ENCODE assay signal across 31 mouse cellular contexts in the genomic region with DNA sequence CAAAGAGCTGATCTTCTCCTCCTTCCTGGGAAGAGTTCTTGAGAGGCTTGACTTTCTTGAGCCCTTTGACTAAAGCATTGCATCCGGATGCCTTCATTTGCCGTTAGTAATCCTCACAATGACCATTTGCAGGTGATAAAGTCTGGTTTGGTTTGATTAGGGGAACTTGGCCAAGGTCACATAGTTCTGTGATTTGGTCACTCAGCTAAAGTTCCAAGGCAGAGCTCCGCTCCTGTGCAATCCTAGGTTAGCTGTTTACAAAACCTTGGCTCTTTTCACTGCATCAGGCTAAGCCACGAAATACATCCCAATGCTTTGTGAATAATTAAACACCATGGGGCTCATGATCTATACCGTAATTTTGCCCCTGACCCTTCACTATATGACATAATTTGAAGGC. TPM values are rescaled to one million over a fixed set of nuclear protein-coding genes. Genes with fewer than 3 reads are reported as not detected.
DNase-seq lines count a peak whose midpoint lies in the region; ATAC-seq and TF ChIP-seq lines count a peak whose summit lies in the region.
"Had no signal": no experiment of that assay in that cellular context is flagged by ENCODE, and none has a peak within 500 bp of the region (broad histone marks: within the 10 kb centered on the region; RNA-seq: fewer than 3 reads in every experiment).

No protein-coding gene starts in this region.

- H3K4me2 ChIP-seq in liver, embryonic 11.5 days = no peak overlapping the region
- H3K4me2 ChIP-seq in intestine, postnatal 0 days (replicated peaks; ENCODE audit: low read depth) = no peak overlapping the region
- H3K4me2 ChIP-seq in forebrain, embryonic 12.5 days = no peak overlapping the region
- H3K4me2 ChIP-seq: embryonic facial prominence, embryonic 12.5 days; forebrain, embryonic 15.5 days; heart, embryonic 12.5 days; hindbrain, embryonic 14.5 days; limb, embryonic 15.5 days had no signal

- no peaks in the 10 kb centered on the region for H3K27me3 ChIP-seq in liver, adult 2 months (ENCODE audit: control insufficient read depth, insufficient read depth, low read length)
- H3K27me3 ChIP-seq in liver, embryonic 11.5 days (replicated peaks; ENCODE audit: control insufficient read depth, insufficient read depth, low read length) = no peaks in the 10 kb centered on the region
- no peaks in the 10 kb centered on the region for H3K27me3 ChIP-seq in intestine, postnatal 0 days (replicated peaks; ENCODE audit: control insufficient read depth, insufficient read depth, low read length)
- H3K27me3 ChIP-seq in forebrain, embryonic 12.5 days = no peaks in the 10 kb centered on the region
- H3K27me3 ChIP-seq: CH12.LX; embryonic facial prominence, embryonic 12.5 days; forebrain, embryonic 15.5 days; heart, embryonic 12.5 days; limb, embryonic 15.5 days; Patski had no signal

- no peaks in the 10 kb centered on the region for H3K36me3 ChIP-seq in liver, adult 2 months (ENCODE audit: control insufficient read depth, insufficient read depth, low read length)
- no peaks in the 10 kb centered on the region for H3K36me3 ChIP-seq in liver, embryonic 11.5 days (ENCODE audit: control insufficient read depth, insufficient read depth, low read length)
- no peaks in the 10 kb centered on the region for H3K36me3 ChIP-seq in intestine, postnatal 0 days (ENCODE audit: control insufficient read depth, insufficient read depth)
- H3K36me3 ChIP-seq in forebrain, embryonic 12.5 days (replicated peaks) = no peaks in the 10 kb centered on the region
- H3K36me3 ChIP-seq: embryonic facial prominence, embryonic 12.5 days; forebrain, embryonic 15.5 days; heart, embryonic 12.5 days; limb, embryonic 10.5 days; limb, embryonic 15.5 days had no signal

- WGBS in liver, adult 2 months = 27% methylated on average over 5 of the region's 5 CpGs
- 72% methylated on average over 5 of the region's 5 CpGs for WGBS in liver, embryonic 11.5 days
- 36% methylated on average over 5 of the region's 5 CpGs for WGBS in intestine, postnatal 0 days
- 90% methylated on average over 5 of the region's 5 CpGs for WGBS in forebrain, embryonic 12.5 days

- peak; percentile 71 to 90 for DNase-seq in adrenal gland, adult (ENCODE audit: inconsistent age in 2 of 2, low spot score in 1 of 2)
- no peak for DNase-seq in adrenal gland, postnatal 25 days
- peak; percentile 97 for DNase-seq in liver, adult 2 months (ENCODE audit: extremely low read depth, low read depth, low spot score)
- no peak for DNase-seq in liver, embryonic 11.5 days (ENCODE audit: low spot score)
- DNase-seq in adrenal gland, postnatal 10 days = peak; percentile 49
- no peak for DNase-seq in kidney, adult 11 months
- DNase-seq: cerebellum, adult 9-11 months; embryo, embryonic 11 days; gastrocnemius, adult 2 months; gastrocnemius, postnatal 36 days; heart, adult 2 months; kidney, adult 9 months; kidney, postnatal 10 days; layer of hippocampus, adult 9-11 months; lung, adult 2 months; lung, postnatal 10 days; midbrain, embryonic 14.5 days; right cerebral cortex, adult 18-20 months; thymus, adult 2 months; thymus, postnatal 36 days had no signal

- H3K79me2 ChIP-seq in liver, adult 2 months (ENCODE audit: control insufficient read depth, insufficient read depth, low read length) = no peaks in the 10 kb centered on the region

- H3K27ac ChIP-seq in liver, adult 2 months (replicated peaks; ENCODE audit: insufficient read depth, low read depth, low read length) = peak overlapping the region; percentile 73
- no peak overlapping the region for H3K27ac ChIP-seq in liver, embryonic 11.5 days (ENCODE audit: low read depth, low read length)
- H3K27ac ChIP-seq in intestine, postnatal 0 days (ENCODE audit: low read depth, low read length) = peak overlapping the region; percentile 64
- no peak overlapping the region for H3K27ac ChIP-seq in forebrain, embryonic 12.5 days
- H3K27ac ChIP-seq: embryonic facial prominence, embryonic 12.5 days; forebrain, embryonic 15.5 days; gastrocnemius, adult 2 months; heart, adult 2 months; hindbrain, embryonic 14.5 days; limb, embryonic 10.5 days; limb, embryonic 15.5 days; macrophage had no signal

- peaks cover 24% of the 10 kb centered on the region for H3K4me1 ChIP-seq in liver, adult 2 months (ENCODE audit: control insufficient read depth, insufficient read depth, low read length)
- H3K4me1 ChIP-seq in liver, embryonic 11.5 days (replicated peaks; ENCODE audit: control insufficient read depth, insufficient read depth, low read length) = no peaks in the 10 kb centered on the region
- H3K4me1 ChIP-seq in intestine, postnatal 0 days (replicated peaks; ENCODE audit: control insufficient read depth, insufficient read depth, low read length) = 0 out of 2 replicates have a peak, but pooled peaks cover 5% of the 10 kb centered on the region
- no peaks in the 10 kb centered on the region for H3K4me1 ChIP-seq in forebrain, embryonic 12.5 days
- H3K4me1 ChIP-seq: embryonic facial prominence, embryonic 12.5 days; forebrain, embryonic 15.5 days; heart, embryonic 12.5 days; limb, embryonic 10.5 days; limb, embryonic 15.5 days had no signal

- ATAC-seq in liver, embryonic 11.5 days (replicated peaks; ENCODE audit: low FRiP score) = no peak
- ATAC-seq in intestine, postnatal 0 days = peak; percentile 15; the same call in 1 of the 2 replicates
- ATAC-seq in forebrain, embryonic 12.5 days (ENCODE audit: low FRiP score) = no peak
- ATAC-seq: forebrain, embryonic 15.5 days; Patski had no signal

- TF ChIP-seq POLR2A in liver, adult 2 months (IDR thresholded peaks at IDR 0.05; ENCODE audit: extremely low read depth, insufficient read depth, low read length) = no peak

- H3K9ac ChIP-seq in liver, adult 2 months (ENCODE audit: low read depth, low read length) = no peak overlapping the region
- no peak overlapping the region for H3K9ac ChIP-seq in liver, embryonic 11.5 days (ENCODE audit: low read depth, low read length)
- no peak overlapping the region for H3K9ac ChIP-seq in intestine, postnatal 0 days (ENCODE audit: low read depth, low read length)
- no peak overlapping the region for H3K9ac ChIP-seq in forebrain, embryonic 12.5 days
- H3K9ac ChIP-seq: embryonic facial prominence, embryonic 12.5 days; forebrain, embryonic 15.5 days; heart, embryonic 12.5 days; hindbrain, embryonic 14.5 days; limb, embryonic 15.5 days had no signal

- TF ChIP-seq CTCF in liver, adult 2 months (IDR thresholded peaks at IDR 0.05; ENCODE audit: low read depth, low read length) = no peak
- no peak for TF ChIP-seq CTCF in intestine, postnatal 0 days (IDR thresholded peaks at IDR 0.05; ENCODE audit: low read depth)

- no peak overlapping the region for H3K4me3 ChIP-seq in liver, adult 2 months (ENCODE audit: insufficient read depth, low read depth, low read length)
- H3K4me3 ChIP-seq in liver, embryonic 11.5 days (ENCODE audit: low read depth, low read length) = no peak overlapping the region
- no peak overlapping the region for H3K4me3 ChIP-seq in intestine, postnatal 0 days (ENCODE audit: low read depth, low read length)
- no peak overlapping the region for H3K4me3 ChIP-seq in forebrain, embryonic 12.5 days (replicated peaks)
- H3K4me3 ChIP-seq: embryonic facial prominence, embryonic 12.5 days; forebrain, embryonic 15.5 days; gastrocnemius, adult 2 months; heart, adult 2 months; heart, embryonic 12.5 days; limb, embryonic 10.5 days; limb, embryonic 15.5 days had no signal

- no peaks in the 10 kb centered on the region for H3K9me3 ChIP-seq in liver, embryonic 11.5 days (ENCODE audit: control insufficient read depth, low read length)
- no peaks in the 10 kb centered on the region for H3K9me3 ChIP-seq in intestine, postnatal 0 days (ENCODE audit: control insufficient read depth)
- H3K9me3 ChIP-seq in forebrain, embryonic 12.5 days = no peaks in the 10 kb centered on the region
- H3K9me3 ChIP-seq: embryonic facial prominence, embryonic 12.5 days; forebrain, embryonic 15.5 days; heart, embryonic 12.5 days; limb, embryonic 10.5 days; limb, embryonic 15.5 days had no signal

RNA-seq across cellular contexts. Expression of a gene that starts 18.5 kb away (rescaled TPM):
- 106 TPM in 2 replicates for total RNA-seq in adrenal gland, postnatal 25 days (2021)
- total RNA-seq in liver, adult 2 months (2014; rRNA removed) = 29.5 and 34.1 TPM in 2 replicates
- 35.9 and 40.1 TPM in 2 replicates for polyA plus RNA-seq in liver, adult 2 months (2012; rRNA removed)
- polyA plus RNA-seq in liver, embryonic 11.5 days (2014; fragmentation: Nextera tagmentation; extraction: Ambion mirVana) = 69.6 and 77.5 TPM in 2 replicates
- 10 to 100 TPM; 79.2 to 94.0 TPM for total RNA-seq in adrenal gland, postnatal 10 days (2021)
- 93.6 and 98.0 TPM in 2 replicates for polyA plus RNA-seq in intestine, postnatal 0 days (2015; fragmentation: Nextera tagmentation; extraction: Ambion mirVana)
- polyA plus RNA-seq in forebrain, embryonic 12.5 days (2016; fragmentation: Nextera tagmentation; extraction: Ambion mirVana) = 18.6 and 20.4 TPM in 2 replicates

Comparison
In these comparisons a context has a peak if more than half of its experiments do, and no peak if none do; other contexts are left out.
1. DNase-seq: peak in adrenal gland, adult (2 of 2), liver, adult 2 months (single experiment) and adrenal gland, postnatal 10 days (single experiment); none in adrenal gland, postnatal 25 days (single experiment), liver, embryonic 11.5 days (single experiment) and kidney, adult 11 months (single experiment).
2. H3K27ac ChIP-seq: peak in liver, adult 2 months (single experiment) and intestine, postnatal 0 days (single experiment); none in liver, embryonic 11.5 days (single experiment) and forebrain, embryonic 12.5 days (single experiment).